11 mouse cellular contexts compared by ENCODE assay signal in the genomic region with DNA sequence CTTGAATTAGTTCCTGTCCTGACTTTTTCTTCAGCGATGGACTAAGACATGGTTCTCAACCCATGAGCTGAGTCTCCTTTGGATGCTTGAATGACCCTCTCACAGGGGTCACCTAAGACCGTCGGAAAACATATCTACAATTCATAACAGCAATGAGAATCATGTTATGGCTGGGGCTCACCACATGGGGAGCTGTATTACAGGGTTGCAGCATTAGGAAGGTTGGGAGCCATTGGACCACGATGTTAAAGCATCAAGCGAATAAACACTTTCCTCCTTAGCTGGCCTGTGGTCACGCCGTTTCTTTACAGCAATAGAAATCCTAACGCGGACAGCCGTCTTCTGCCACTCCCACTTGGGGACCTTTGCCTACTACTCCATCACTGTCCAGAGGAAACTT.
DNase-seq lines count a peak whose midpoint lies in the region; ATAC-seq and TF ChIP-seq lines count a peak whose summit lies in the region.
"Had no signal": no experiment of that assay in that cellular context is flagged by ENCODE, and none has a peak within 500 bp of the region (broad histone marks: within the 10 kb centered on the region; RNA-seq: fewer than 3 reads in every experiment).

No protein-coding gene starts in this region.

- H3K27me3 ChIP-seq in ES-Bruce4 (ENCODE audit: control insufficient read depth, insufficient read depth, low read length, poor library complexity, severe bottlenecking): no peaks in the 10 kb centered on the region
- H3K27me3 ChIP-seq: hindbrain, embryonic 12.5 days; stomach, embryonic 15.5 days had no signal

- TF ChIP-seq EP300 in ES-Bruce4 (IDR thresholded peaks at IDR 0.05; ENCODE audit: insufficient read depth, low read depth, low read length): no peak

- H3K27ac ChIP-seq in ES-Bruce4 (ENCODE audit: insufficient read depth, low read length): no peak overlapping the region
- H3K27ac ChIP-seq: hindbrain, embryonic 12.5 days; stomach, embryonic 15.5 days had no signal

- no peaks in the 10 kb centered on the region for H3K36me3 ChIP-seq in ES-Bruce4 (ENCODE audit: control insufficient read depth, insufficient read depth, low read length, poor library complexity, severe bottlenecking)
- H3K36me3 ChIP-seq: hindbrain, embryonic 12.5 days; stomach, embryonic 15.5 days had no signal

- peak; percentile 42 for ATAC-seq in frontal cortex, adult (ENCODE audit: low TSS enrichment)
- ATAC-seq: midbrain, embryonic 16.5 days had no signal

- TF ChIP-seq CTCF in lung, adult 2 months (IDR thresholded peaks at IDR 0.05; ENCODE audit: insufficient read depth, low read length): 0 out of 2 replicates have a peak, but pooled peaks have one; percentile 33
- TF ChIP-seq CTCF in ES-Bruce4 (IDR thresholded peaks at IDR 0.05; ENCODE audit: low read depth, low read length): peak; percentile 2

- no peaks in the 10 kb centered on the region for H3K9me3 ChIP-seq in ES-Bruce4 (replicated peaks; ENCODE audit: control insufficient read depth, insufficient read depth, low read length, poor library complexity, severe bottlenecking)
- H3K9me3 ChIP-seq: hindbrain, embryonic 12.5 days; stomach, embryonic 15.5 days had no signal

- no peak overlapping the region for H3K9ac ChIP-seq in ES-Bruce4 (ENCODE audit: low read depth, poor library complexity, severe bottlenecking)
- H3K9ac ChIP-seq: hindbrain, embryonic 12.5 days; stomach, embryonic 15.5 days had no signal

- H3K4me3 ChIP-seq in lung, adult 2 months (replicated peaks; ENCODE audit: extremely low read depth, low read depth, low read length): no peak overlapping the region
- no peak overlapping the region for H3K4me3 ChIP-seq in ES-Bruce4 (ENCODE audit: low read depth, low read length)
- H3K4me3 ChIP-seq: hindbrain, embryonic 12.5 days; stomach, embryonic 15.5 days had no signal

- no peak for DNase-seq in frontal cortex, adult 2 months (ENCODE audit: extremely low spot score in 1 of 2, low spot score in 1 of 2)
- DNase-seq in lung, adult 2 months: no peak
- DNase-seq in lung, adult 18-20 months: no peak
- DNase-seq in naive thymus-derived CD4-positive, alpha-beta T cell, adult 2 months (ENCODE audit: low read depth): peak; percentile 40
- no peak for DNase-seq in right cerebral cortex, postnatal 36 days (ENCODE audit: low spot score in 2 of 2)
- no peak for DNase-seq in natural killer cell, adult 2 months (ENCODE audit: low spot score in 2 of 2)

- peaks cover 3% of the 10 kb centered on the region; the same call in 1 of the 2 replicates for H3K4me1 ChIP-seq in lung, adult 2 months (ENCODE audit: control insufficient read depth, insufficient read depth, low read length)
- no peaks in the 10 kb centered on the region for H3K4me1 ChIP-seq in ES-Bruce4 (ENCODE audit: control insufficient read depth, insufficient read depth, low read length)
- H3K4me1 ChIP-seq: hindbrain, embryonic 12.5 days; stomach, embryonic 15.5 days had no signal

- TF ChIP-seq POLR2A in lung, adult 2 months (IDR thresholded peaks at IDR 0.05; ENCODE audit: borderline replicate concordance, extremely low read depth, low read depth, low read length): no peak
- TF ChIP-seq POLR2A in ES-Bruce4 (IDR thresholded peaks at IDR 0.05; ENCODE audit: insufficient read depth, low read length): no peak

- WGBS in lung, adult 2 months: 52% methylated on average over 10 of the region's 10 CpGs
